Mouse (Mus musculus): ENCODE measurements around the gene Fbxl8. TPM values are rescaled to one million over a fixed set of nuclear protein-coding genes. Genes with fewer than 3 reads are reported as not detected.

Fbxl8 gene
- polyA plus RNA-seq, 1 experiment from 2014 or later, result 0.92 TPM

DNA sequence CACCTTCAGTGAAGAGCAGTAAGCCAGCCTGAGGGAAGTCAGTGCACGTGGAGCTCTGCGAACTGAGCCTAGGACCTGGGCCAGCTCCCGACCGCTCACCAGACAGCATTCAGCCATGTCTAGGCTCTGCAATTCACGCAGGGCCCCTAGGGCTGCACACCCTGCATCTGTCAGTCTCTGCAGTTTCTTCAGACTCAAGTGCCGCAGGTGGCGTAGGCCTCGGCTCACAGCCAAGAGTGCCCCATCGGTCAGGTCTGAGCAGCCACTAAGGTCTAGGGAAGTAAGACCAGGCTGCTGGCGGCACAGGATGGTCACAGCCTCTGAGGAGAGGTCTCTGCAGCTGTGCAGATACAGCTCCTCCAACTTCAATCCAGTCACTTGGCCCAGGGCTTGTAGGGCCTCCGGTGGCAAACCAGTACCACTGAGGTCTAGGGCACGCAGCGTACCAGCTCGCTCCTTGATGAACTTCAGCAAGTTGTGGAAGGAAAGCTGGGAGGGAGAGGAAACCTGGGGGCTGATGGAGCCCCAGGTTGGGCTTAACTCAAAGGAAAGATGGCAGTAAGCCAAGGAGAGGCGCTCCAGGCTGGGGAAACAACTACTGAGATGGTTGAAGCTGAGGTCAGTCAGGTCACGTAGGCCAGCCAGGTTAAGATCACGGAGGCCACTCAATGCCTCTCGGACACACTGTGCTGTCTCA, 50.8 kb downstream of the Fbxl8 start:
- WGBS, result 88% methylated on average over 18 of the region's 18 CpGs
- peaks cover 93% of the 10 kb centered on the region for H3K36me3 ChIP-seq (replicated peaks)
- no peaks in the 10 kb centered on the region for H3K9me3 ChIP-seq
- H3K4me3 ChIP-seq, result no peak overlapping the region
- H3K27ac ChIP-seq (replicated peaks), result no peak overlapping the region
- no peak for DNase-seq (ENCODE audit: low spot score)
- peaks cover 6% of the 10 kb centered on the region for H3K4me1 ChIP-seq
- no peaks in the 10 kb centered on the region for H3K27me3 ChIP-seq (replicated peaks; ENCODE audit: low read depth, poor library complexity, severe bottlenecking)

DNA sequence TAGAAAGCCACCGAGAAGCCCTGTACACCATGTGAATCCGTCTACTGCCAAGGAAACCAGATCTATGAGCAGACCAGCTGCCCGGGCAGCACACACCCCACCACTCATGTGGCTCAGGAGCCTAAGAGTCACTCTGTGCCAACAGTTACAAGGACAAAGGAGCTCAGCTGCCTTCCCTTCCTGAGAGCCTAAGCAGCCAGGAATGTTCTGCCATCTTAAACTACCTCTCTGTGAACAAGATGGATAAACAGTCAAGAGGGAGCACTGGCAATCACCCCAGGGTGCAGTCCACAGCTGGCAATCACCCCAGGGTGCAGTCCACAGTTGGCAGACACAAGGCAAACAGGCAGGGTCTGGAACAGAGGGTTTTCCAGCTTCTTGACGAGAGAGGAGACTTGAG, 53.5 kb downstream of the Fbxl8 start:
- peaks cover 73% of the 10 kb centered on the region for H3K36me3 ChIP-seq (replicated peaks)
- no peak overlapping the region for H3K4me3 ChIP-seq
- no peak overlapping the region for H3K27ac ChIP-seq (replicated peaks)
- no peaks in the 10 kb centered on the region for H3K9me3 ChIP-seq
- H3K4me1 ChIP-seq, result peaks cover 6% of the 10 kb centered on the region
- DNase-seq (ENCODE audit: low spot score), result no peak
- no peaks in the 10 kb centered on the region for H3K27me3 ChIP-seq (replicated peaks; ENCODE audit: low read depth, poor library complexity, severe bottlenecking)
- WGBS, result 88% methylated on average over 4 of the region's 4 CpGs

DNA sequence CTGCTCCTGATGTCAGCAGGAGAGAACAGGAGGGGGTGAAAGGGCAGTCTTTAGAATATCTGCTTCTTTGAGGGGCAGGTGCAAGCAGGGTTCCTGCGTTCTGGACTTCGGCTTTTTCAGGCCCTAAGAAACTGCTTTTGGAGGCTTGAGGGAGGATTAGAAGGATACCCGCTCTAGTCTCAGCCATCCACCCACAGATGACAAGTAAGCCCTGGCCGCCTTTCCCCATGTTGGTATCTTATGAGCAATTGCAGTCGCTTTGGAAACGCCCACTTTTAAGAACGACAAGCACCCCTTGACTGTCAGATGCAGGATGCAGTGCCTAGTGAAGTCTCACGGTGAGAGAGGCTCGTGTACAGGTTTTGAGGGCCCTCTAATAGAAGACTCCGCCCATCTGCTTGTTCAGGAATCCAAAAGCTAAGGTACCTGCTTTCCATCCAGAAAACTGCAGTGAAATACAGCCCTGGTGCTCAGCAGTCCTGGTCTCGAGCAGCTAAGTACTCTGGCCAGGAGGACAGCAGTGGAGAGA, 54.3 kb downstream of the Fbxl8 start:
- DNase-seq (ENCODE audit: low spot score), result no peak
- Histone ChIP-seq H3K36me3 (replicated peaks) (peaks cover 69% of the 10 kb centered on the region), H3K27ac (replicated peaks) (no peak overlapping the region)

More for the DNA sequence above, 54.3 kb downstream of the Fbxl8 start:
- Histone ChIP-seq H3K27me3 (replicated peaks; ENCODE audit: low read depth, poor library complexity, severe bottlenecking) (no peaks in the 10 kb centered on the region), H3K9me3 (no peaks in the 10 kb centered on the region), H3K4me1 (peaks cover 4% of the 10 kb centered on the region), H3K4me3 (no peak overlapping the region)
- WGBS, result 81% methylated on average over 11 of the region's 11 CpGs

MicroRNAs within 50 kb of the gene (microRNA counts, 519-probe panel; counts per million panel counts)
- 1,837 counts per million, percentile 60 among the panel's probes with 10 or more counts for microRNA mmu-miR-328

Small RNA genes lying within 50 kb of the gene (microRNA-seq; reads per million reads assigned to microRNA genes)
- gene Gm27320 (not detected), gene Mir328 (163 reads per million, percentile 53 among the genes with 10 or more reads in this experiment)

Other genes with a start within 250 kb of the Fbxl8 start
- gene Ces3a, start 216.0 kb upstream of the Fbxl8 start, polyA plus RNA-seq (2016; fragmentation: Nextera tagmentation; extraction: Ambion mirVana), result not detected in 2 replicates
- not detected in 2 replicates for gene Ces3b, start 180.9 kb upstream of the Fbxl8 start, polyA plus RNA-seq (2016; fragmentation: Nextera tagmentation; extraction: Ambion mirVana)
- gene Ces4a, start 132.8 kb upstream of the Fbxl8 start, polyA plus RNA-seq (2016; fragmentation: Nextera tagmentation; extraction: Ambion mirVana), result not detected in 2 replicates
- 67.5 and 73.2 TPM in 2 replicates for gene Cbfb, start 94.0 kb upstream of the Fbxl8 start, polyA plus RNA-seq (2016; fragmentation: Nextera tagmentation; extraction: Ambion mirVana)
- gene D230025D16Rik, start 39.5 kb upstream of the Fbxl8 start, polyA plus RNA-seq (2016; fragmentation: Nextera tagmentation; extraction: Ambion mirVana), result 25.9 and 27.1 TPM in 2 replicates
- 1.6 and 1.7 TPM in 2 replicates for gene B3gnt9, start 9.5 kb upstream of the Fbxl8 start, polyA plus RNA-seq (2016; fragmentation: Nextera tagmentation; extraction: Ambion mirVana)
- 14.6 and 16.7 TPM in 2 replicates for gene Tradd, start within 50 bp of the Fbxl8 start, polyA plus RNA-seq (2016; fragmentation: Nextera tagmentation; extraction: Ambion mirVana)
- 0.21 TPM in 1 of 2 replicates, not detected in the other for gene Hsf4, start 5.2 kb downstream of the Fbxl8 start, polyA plus RNA-seq (2016; fragmentation: Nextera tagmentation; extraction: Ambion mirVana)
- 0.62 and 0.69 TPM in 2 replicates for gene Nol3, start 11.5 kb downstream of the Fbxl8 start, polyA plus RNA-seq (2016; fragmentation: Nextera tagmentation; extraction: Ambion mirVana)
- 20.7 and 23.9 TPM in 2 replicates for gene 4931428F04Rik, start 25.2 kb downstream of the Fbxl8 start, polyA plus RNA-seq (2016; fragmentation: Nextera tagmentation; extraction: Ambion mirVana)
- 9.9 and 11.6 TPM in 2 replicates for gene Exoc3l, start 31.5 kb downstream of the Fbxl8 start, polyA plus RNA-seq (2016; fragmentation: Nextera tagmentation; extraction: Ambion mirVana)
- gene E2f4, start 33.0 kb downstream of the Fbxl8 start, polyA plus RNA-seq (2016; fragmentation: Nextera tagmentation; extraction: Ambion mirVana), result 125 and 138 TPM in 2 replicates
- 2.7 and 3.5 TPM in 2 replicates for gene Elmo3, start 41.0 kb downstream of the Fbxl8 start, polyA plus RNA-seq (2016; fragmentation: Nextera tagmentation; extraction: Ambion mirVana)
- gene Lrrc29, start 61.6 kb downstream of the Fbxl8 start, polyA plus RNA-seq (2016; fragmentation: Nextera tagmentation; extraction: Ambion mirVana), result 1.3 TPM in 2 replicates
- gene Tmem208, start 61.7 kb downstream of the Fbxl8 start, polyA plus RNA-seq (2016; fragmentation: Nextera tagmentation; extraction: Ambion mirVana), result 93.0 and 99.4 TPM in 2 replicates
- 2.9 and 3.3 TPM in 2 replicates for gene Fhod1, start 83.3 kb downstream of the Fbxl8 start, polyA plus RNA-seq (2016; fragmentation: Nextera tagmentation; extraction: Ambion mirVana)
- 5.5 and 5.7 TPM in 2 replicates for gene Slc9a5, start 84.2 kb downstream of the Fbxl8 start, polyA plus RNA-seq (2016; fragmentation: Nextera tagmentation; extraction: Ambion mirVana)
- 0.34 and 0.83 TPM in 2 replicates for gene Plekhg4, start 108.6 kb downstream of the Fbxl8 start, polyA plus RNA-seq (2016; fragmentation: Nextera tagmentation; extraction: Ambion mirVana)
- 0.08 and 0.16 TPM in 2 replicates for gene Kctd19, start 148.9 kb downstream of the Fbxl8 start, polyA plus RNA-seq (2016; fragmentation: Nextera tagmentation; extraction: Ambion mirVana)
- 0.29 and 0.67 TPM in 2 replicates for gene Lrrc36, start 148.9 kb downstream of the Fbxl8 start, polyA plus RNA-seq (2016; fragmentation: Nextera tagmentation; extraction: Ambion mirVana)
- gene Tppp3, start 206.9 kb downstream of the Fbxl8 start, polyA plus RNA-seq (2016; fragmentation: Nextera tagmentation; extraction: Ambion mirVana), result 35.7 and 48.8 TPM in 2 replicates
- gene Zdhhc1, start 232.3 kb downstream of the Fbxl8 start, polyA plus RNA-seq (2016; fragmentation: Nextera tagmentation; extraction: Ambion mirVana), result 19.2 and 20.5 TPM in 2 replicates

All from embryonic facial prominence, embryonic 10.5 days (tissue).